Mouse (Mus musculus) midbrain, postnatal 0 days (tissue): ENCODE data around the gene Trim17. TPM values are rescaled to one million over a fixed set of nuclear protein-coding genes. Genes with fewer than 3 reads are reported as not detected.

Experiments used
- ATAC-seq: fragments of 200-750 bp; cut with Nextera tagmentation; 2 replicates; pipeline ENCODE4 v1.8.0; 2017; ENCODE audit warnings: moderate number of reproducible peaks, mild to moderate bottlenecking, moderate TSS enrichment, moderate library complexity; ENCODE audit not compliant: low FRiP score
- DNase-seq: peaks from one replicate; pipeline ENCODE4 v3.0.0-alpha.2; 2015; ENCODE audit warnings: low spot score
- H3K27ac ChIP-seq: fragments of 300-500 bp; sonication (generic); 2 replicates; pipeline ENCODE4 v1.5.1; 2014; ENCODE audit warnings: low read depth, mild to moderate bottlenecking, low read length, mixed read lengths
- H3K27me3 ChIP-seq: fragments of 300-500 bp; sonication (generic); 2 replicates; pipeline ENCODE4 v1.6.1; 2014; ENCODE audit warnings: low read length, control low read depth, mixed read lengths; ENCODE audit not compliant: insufficient read depth
- H3K36me3 ChIP-seq: fragments of 300-500 bp; sonication (generic); 2 replicates; pipeline ENCODE4 v1.6.1; 2014; ENCODE audit warnings: low read length, control low read depth, mixed read lengths; ENCODE audit not compliant: insufficient read depth
- H3K4me1 ChIP-seq: fragments of 300-500 bp; sonication (generic); 2 replicates; pipeline ENCODE4 v1.6.1; 2014; ENCODE audit warnings: mild to moderate bottlenecking, control low read depth, antibody characterized with exemption, low read length, mixed read lengths; ENCODE audit not compliant: insufficient read depth
- H3K4me2 ChIP-seq: fragments of 300-500 bp; sonication (generic); 2 replicates; pipeline ENCODE4 v1.6.1; 2014; ENCODE audit warnings: low read depth, mild to moderate bottlenecking, low read length, mixed read lengths; ENCODE audit not compliant: poor library complexity, severe bottlenecking
- H3K4me3 ChIP-seq: fragments of 300-500 bp; sonication (generic); 2 replicates; pipeline ENCODE4 v1.5.1; 2014; ENCODE audit warnings: low read depth, mild to moderate bottlenecking, low read length, moderate library complexity
- H3K9ac ChIP-seq: fragments of 300-500 bp; sonication (generic); replicated peaks from 2 replicates; pipeline ENCODE4 v1.6.1; 2014; ENCODE audit warnings: mild to moderate bottlenecking, low read length, moderate library complexity, mixed read lengths; ENCODE audit not compliant: poor library complexity, severe bottlenecking
- H3K9me3 ChIP-seq: fragments of 300-500 bp; sonication (generic); 2 replicates; pipeline ENCODE4 v1.6.1; 2016; ENCODE audit warnings: low read length, control low read depth
- CTCF ChIP-seq: IDR thresholded peaks from 2 replicates; pipeline ENCODE4 v1.5.1; 2016; ENCODE audit warnings: antibody characterized with exemption, mild to moderate bottlenecking
- WGBS: fragments of 180-500 bp; shearing (Covaris S2); extraction: QIAGEN DNeasy Blood & Tissue Kit; methylation state at CpG from one replicate; pipeline ENCODE4 v1.1.7; 2014; 5-methylcytosine and 5-hydroxymethylcytosine counted together
- polyA plus RNA-seq: library from polyadenylated mRNA; unstranded; fragments of >200 nt; fragmentation: Nextera tagmentation; extraction: Ambion mirVana; gene quantifications from 2 replicates; pipeline ENCODE4 v1.2.1, GENCODE M21; 2015
- total RNA-seq: library from RNA; depleted of rRNA; stranded (reverse); fragments of >200 nt; gene quantifications from 2 replicates; pipeline ENCODE4 v1.2.3, GENCODE M21; 2014

Trim17 gene
- total and polyA plus RNA-seq, 2 experiments from 2014 or later, result 0.72 to 2.2 TPM

DNA sequence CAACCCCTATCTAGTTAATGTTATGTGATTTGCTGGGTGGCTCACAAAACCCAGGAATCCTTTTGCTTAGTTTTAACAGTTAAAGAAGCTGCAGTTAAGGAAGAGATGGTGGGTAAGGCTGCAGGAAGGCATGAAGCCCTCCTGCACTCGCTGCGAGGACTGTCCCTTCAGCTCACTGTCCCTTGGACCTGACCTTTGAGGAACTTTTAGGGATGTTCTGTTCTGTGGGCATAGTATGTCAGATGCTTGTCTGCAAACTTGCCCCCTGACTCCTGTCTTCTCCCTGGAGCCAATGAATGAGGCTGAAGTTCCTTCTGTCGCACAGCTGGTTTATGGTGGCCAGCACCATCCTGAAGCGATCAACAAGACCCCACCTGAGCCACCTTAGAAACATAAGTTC is 34.7 kb downstream of the Trim17 start:
- no peak overlapping the region for H3K27ac ChIP-seq
- no peak for DNase-seq
- H3K4me1 ChIP-seq, result 0 out of 2 replicates have a peak, but pooled peaks cover 3% of the 10 kb centered on the region
- peaks cover 51% of the 10 kb centered on the region for H3K36me3 ChIP-seq
- H3K4me3 ChIP-seq, result no peak overlapping the region
- TF ChIP-seq CTCF, result no peak
- H3K4me2 ChIP-seq, result no peak overlapping the region
- 98% methylated on average over 4 of the region's 4 CpGs for WGBS
- no peak overlapping the region for H3K9ac ChIP-seq
- no peaks in the 10 kb centered on the region for H3K27me3 ChIP-seq
- H3K9me3 ChIP-seq, result no peaks in the 10 kb centered on the region
- no peak for ATAC-seq

DNA sequence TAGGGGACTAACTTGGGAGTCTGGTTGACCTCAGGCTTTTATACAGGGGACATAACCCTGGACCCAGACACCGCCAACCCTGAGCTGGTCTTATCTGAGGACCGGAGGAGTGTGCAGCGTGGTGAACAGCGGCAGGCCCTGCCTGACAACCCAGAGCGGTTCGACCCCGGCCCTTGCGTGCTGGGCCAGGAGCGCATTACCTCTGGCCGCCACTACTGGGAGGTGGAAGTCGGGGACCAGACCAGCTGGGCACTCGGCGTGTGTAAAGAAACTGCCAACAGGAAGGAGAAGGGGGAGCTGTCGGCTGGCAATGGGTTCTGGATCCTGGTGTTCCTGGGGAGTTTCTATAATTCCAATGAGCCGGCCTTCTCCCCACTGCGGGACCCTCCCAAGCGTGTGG is 35.7 kb downstream of the Trim17 start:
- WGBS, result 88% methylated on average over 17 of the region's 17 CpGs
- no peak for TF ChIP-seq CTCF
- Histone ChIP-seq H3K27ac (no peak overlapping the region), H3K9me3 (no peaks in the 10 kb centered on the region), H3K36me3 (peaks cover 45% of the 10 kb centered on the region), H3K4me2 (no peak overlapping the region), H3K9ac (no peak overlapping the region), H3K27me3 (no peaks in the 10 kb centered on the region), H3K4me3 (no peak overlapping the region), H3K4me1 (0 out of 2 replicates have a peak, but pooled peaks cover 4% of the 10 kb centered on the region)
- no peak for DNase-seq
- no peak for ATAC-seq

DNA sequence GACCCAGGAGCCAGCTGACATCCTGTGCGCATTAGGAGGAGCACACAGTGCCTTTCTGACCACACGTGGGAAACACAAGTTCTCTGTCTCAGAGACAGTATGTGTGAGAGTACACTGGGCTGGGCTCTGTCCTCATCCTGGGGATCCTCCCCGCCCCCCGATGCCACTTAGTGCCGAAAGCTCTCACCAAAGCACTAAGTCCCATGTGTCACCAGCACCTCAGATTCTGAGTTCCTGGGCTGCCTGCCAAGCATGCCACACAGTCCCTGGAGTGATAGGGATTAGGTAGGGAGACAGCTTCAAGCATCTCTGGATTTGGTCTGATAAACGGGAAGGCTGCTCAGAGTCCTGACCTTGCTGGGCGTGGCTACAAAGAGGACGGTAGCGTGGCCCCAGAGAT is 36.3 kb downstream of the Trim17 start:
- TF ChIP-seq CTCF, result no peak
- Histone ChIP-seq H3K27me3 (0 out of 2 replicates have a peak, but pooled peaks cover 2% of the 10 kb centered on the region), H3K4me2 (no peak overlapping the region), H3K4me3 (no peak overlapping the region), H3K9me3 (no peaks in the 10 kb centered on the region), H3K27ac (no peak overlapping the region), H3K4me1 (0 out of 2 replicates have a peak, but pooled peaks cover 4% of the 10 kb centered on the region), H3K9ac (no peak overlapping the region), H3K36me3 (peaks cover 39% of the 10 kb centered on the region)
- ATAC-seq (no peak), DNase-seq (no peak)
- WGBS, result 81% methylated on average over 9 of the region's 9 CpGs

DNA sequence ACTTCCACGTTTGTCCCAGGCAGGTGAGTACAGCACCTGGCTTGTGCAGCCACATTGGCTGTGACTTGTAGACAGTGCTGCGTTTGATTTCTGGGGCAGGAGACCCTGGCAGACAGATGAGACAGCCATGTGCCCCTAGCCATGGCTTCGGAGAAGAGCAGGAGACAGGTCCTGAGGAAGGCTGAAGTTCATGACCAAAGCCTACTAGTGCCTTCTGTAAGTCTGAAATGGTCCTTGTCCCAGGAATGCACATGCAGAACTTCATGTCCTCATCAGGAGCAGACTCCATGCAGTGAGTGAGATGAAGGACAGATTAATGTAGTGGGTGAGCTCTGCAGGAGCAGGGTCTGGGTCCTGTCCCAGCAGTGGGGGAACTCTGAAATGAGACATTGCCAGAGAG is 37.4 kb downstream of the Trim17 start:
- Histone ChIP-seq H3K27me3 (0 out of 2 replicates have a peak, but pooled peaks cover 3% of the 10 kb centered on the region), H3K4me1 (0 out of 2 replicates have a peak, but pooled peaks cover 4% of the 10 kb centered on the region), H3K4me2 (no peak overlapping the region), H3K27ac (no peak overlapping the region), H3K9me3 (no peaks in the 10 kb centered on the region), H3K4me3 (no peak overlapping the region), H3K36me3 (peaks cover 27% of the 10 kb centered on the region), H3K9ac (no peak overlapping the region)
- DNase-seq (no peak), ATAC-seq (no peak)
- no peak for TF ChIP-seq CTCF
- WGBS, result 88% methylated on average over 3 of the region's 3 CpGs

DNA sequence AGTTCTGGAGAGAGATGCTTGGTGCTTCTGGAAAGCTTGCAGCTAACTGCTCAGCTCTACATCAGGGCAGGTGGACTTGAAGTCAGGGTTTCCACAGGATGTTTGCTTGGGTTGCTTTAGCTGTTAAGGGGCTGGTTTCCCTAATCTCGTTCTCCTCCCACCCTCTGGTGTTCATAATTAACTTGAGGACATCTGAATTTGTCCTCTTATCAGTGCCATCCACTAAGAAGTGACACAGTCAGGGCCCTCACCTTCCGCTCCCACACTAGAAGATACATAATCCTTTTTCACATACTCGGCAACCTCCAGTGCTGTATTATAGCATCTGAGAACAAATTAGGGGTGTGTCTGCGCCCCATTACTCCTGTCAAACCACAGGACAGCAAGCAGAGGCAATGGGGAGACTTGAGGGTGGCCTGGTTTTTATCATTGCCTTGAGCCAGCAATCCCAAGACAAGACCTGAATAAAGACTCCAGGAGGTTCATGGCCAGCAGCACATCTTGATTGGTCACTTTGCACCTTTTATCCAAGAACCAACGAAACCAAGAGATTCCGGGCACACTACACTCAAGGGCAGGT is 38.7 kb downstream of the Trim17 start:
- Histone ChIP-seq H3K9ac (no peak overlapping the region), H3K9me3 (no peaks in the 10 kb centered on the region), H3K4me1 (0 out of 2 replicates have a peak, but pooled peaks cover 4% of the 10 kb centered on the region), H3K4me2 (no peak overlapping the region), H3K27ac (no peak overlapping the region), H3K36me3 (peaks cover 16% of the 10 kb centered on the region), H3K4me3 (no peak overlapping the region), H3K27me3 (0 out of 2 replicates have a peak, but pooled peaks cover 6% of the 10 kb centered on the region)
- WGBS, result 82% methylated on average over 6 of the region's 6 CpGs
- no peak for TF ChIP-seq CTCF
- ATAC-seq (no peak), DNase-seq (no peak)

DNA sequence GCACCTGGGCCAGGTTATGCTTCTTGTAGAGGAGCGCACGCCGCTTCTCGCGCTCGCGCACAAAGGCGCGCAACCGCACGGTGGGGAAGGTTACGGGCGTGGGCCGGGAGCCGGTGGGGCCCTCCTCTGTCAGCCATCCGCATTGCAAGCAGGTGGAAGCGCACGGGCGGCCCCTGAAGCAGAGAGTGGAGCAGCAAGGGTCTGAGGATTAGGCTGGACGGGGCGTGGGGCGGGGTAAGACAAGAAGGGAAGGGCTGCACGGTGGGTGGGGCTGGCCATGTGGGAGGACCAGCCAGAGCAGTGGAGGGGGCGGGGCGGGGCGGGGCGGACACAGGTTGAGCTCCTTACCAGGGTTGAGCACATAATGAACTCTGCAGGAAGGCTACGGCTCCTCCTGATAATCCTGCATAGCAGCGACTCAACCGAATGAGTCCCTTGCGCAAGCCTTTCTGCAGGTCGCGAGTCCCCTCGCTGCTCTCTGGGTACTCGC is 39.9 kb downstream of the Trim17 start:
- peak; percentile 44 for TF ChIP-seq CTCF
- DNase-seq, result peak; percentile 42
- H3K27ac ChIP-seq, result no peak overlapping the region
- peaks cover 7% of the 10 kb centered on the region for H3K36me3 ChIP-seq
- WGBS, result 1% methylated on average over 32 of the region's 35 CpGs
- peak overlapping the region; percentile 69 for H3K4me2 ChIP-seq
- peak overlapping the region; percentile 54 for H3K9ac ChIP-seq
- 0 out of 2 replicates have a peak, but pooled peaks cover 6% of the 10 kb centered on the region for H3K27me3 ChIP-seq
- 0 out of 2 replicates have a peak, but pooled peaks cover 4% of the 10 kb centered on the region for H3K4me1 ChIP-seq
- H3K4me3 ChIP-seq, result peak overlapping the region; percentile 39
- no peaks in the 10 kb centered on the region for H3K9me3 ChIP-seq
- ATAC-seq, result peak; percentile 45; the same call in 1 of the 2 replicates
